Mouse (Mus musculus) C2C12 (cell line): ENCODE data around the gene Nlgn1. TPM values are rescaled to one million over a fixed set of nuclear protein-coding genes. Genes with fewer than 3 reads are reported as not detected.

ENCODE experiments used
- H3K27me3 ChIP-seq: one replicate; pipeline ENCODE4 v1.6.1; 2011; ENCODE audit not compliant: control insufficient read depth, insufficient read depth, insufficient read length
- H3K36me3 ChIP-seq: one replicate; pipeline ENCODE4 v1.6.1; 2011; ENCODE audit not compliant: control insufficient read depth, insufficient read depth
- H3K4me3 ChIP-seq: one replicate; pipeline ENCODE4 v1.5.1; 2011; ENCODE audit warnings: mild to moderate bottlenecking, control low read depth; ENCODE audit not compliant: poor library complexity, insufficient read depth, severe bottlenecking
- H3K79me2 ChIP-seq: one replicate; pipeline ENCODE4 v1.6.1; 2011; ENCODE audit not compliant: control insufficient read depth, insufficient read depth
- H3K79me3 ChIP-seq: one replicate; pipeline ENCODE4 v1.6.1; 2011; ENCODE audit warnings: low read depth, control low read depth
- H3ac ChIP-seq: one replicate; pipeline ENCODE3; 2011; ENCODE audit warnings: low read depth; ENCODE audit not compliant: control insufficient read depth, insufficient read length
- CEBPB ChIP-seq: IDR thresholded peaks from one replicate; pipeline ENCODE4 v1.6.1; 2011; ENCODE audit warnings: low read depth, mild to moderate bottlenecking, control low read depth, moderate library complexity
- CTCF ChIP-seq: IDR thresholded peaks from one replicate; pipeline ENCODE4 v1.5.1; 2011; ENCODE audit not compliant: control insufficient read depth, insufficient read depth, insufficient read length
- FOSL1 ChIP-seq: IDR thresholded peaks from one replicate; pipeline ENCODE4 v1.8.0; 2011; ENCODE audit warnings: mild to moderate bottlenecking, low read length; ENCODE audit not compliant: poor library complexity, insufficient read depth, severe bottlenecking
- MAX ChIP-seq: IDR thresholded peaks from one replicate; pipeline ENCODE4 v1.6.1; 2011; ENCODE audit warnings: mild to moderate bottlenecking, control low read depth
- MYOD1 ChIP-seq: IDR thresholded peaks from one replicate; pipeline ENCODE4 v1.6.1; 2011; ENCODE audit warnings: low read depth; ENCODE audit not compliant: control insufficient read depth, insufficient read length
- MYOG ChIP-seq: IDR thresholded peaks from one replicate; pipeline ENCODE4 v1.6.1; 2011; ENCODE audit not compliant: control insufficient read depth, insufficient read length; ENCODE audit errors: extremely low read depth
- USF1 ChIP-seq: IDR thresholded peaks from one replicate; pipeline ENCODE4 v1.6.1; 2011; ENCODE audit warnings: low read depth, mild to moderate bottlenecking, control low read depth, moderate library complexity
- polyA plus RNA-seq: library from polyadenylated mRNA; unstranded; fragments of >200 nt; fragmentation: generic; extraction: Trizol; gene quantifications from one replicate; pipeline ENCODE4 v1.2.1, GENCODE M21; 2012; ENCODE audit warnings: missing spikeins

Nlgn1 gene
- polyA plus RNA-seq, 1 experiment: not detected

GRCm38 (mm10) chr3:26270894-26271795 is 61.1 kb downstream of the Nlgn1 start:
- H3ac ChIP-seq: no peak overlapping the region

GRCm38 (mm10) chr3:26246564-26246963 is 85.7 kb downstream of the Nlgn1 start:
- H3K79me2 ChIP-seq: no peaks in the 10 kb centered on the region
- H3K36me3 ChIP-seq: no peaks in the 10 kb centered on the region
- no peaks in the 10 kb centered on the region for H3K79me3 ChIP-seq
- no peak overlapping the region for H3ac ChIP-seq
- no peaks in the 10 kb centered on the region for H3K27me3 ChIP-seq
- TF ChIP-seq CTCF (no peak), USF1 (no peak), MYOG (no peak), MAX (no peak), CEBPB (no peak), MYOD1 (no peak)
- no peak overlapping the region for H3K4me3 ChIP-seq

More at GRCm38 (mm10) chr3:26270894-26271795, 61.1 kb downstream of the Nlgn1 start:
- Histone ChIP-seq H3K36me3 (no peaks in the 10 kb centered on the region), H3K79me2 (no peaks in the 10 kb centered on the region), H3K4me3 (no peak overlapping the region), H3K27me3 (no peaks in the 10 kb centered on the region), H3K79me3 (no peaks in the 10 kb centered on the region)
- TF ChIP-seq MYOD1 (no peak), FOSL1 (no peak), MAX (no peak), CEBPB (no peak), MYOG (no peak), USF1 (no peak), CTCF (no peak)

- TF ChIP-seq MYOD1: no peak
- TF ChIP-seq USF1: no peak
- TF ChIP-seq FOSL1: no peak
- no peak for TF ChIP-seq CTCF
- no peak for TF ChIP-seq MAX
- TF ChIP-seq MYOG: no peak
- no peak for TF ChIP-seq CEBPB
- H3ac ChIP-seq: no peak overlapping the region
- no peaks in the 10 kb centered on the region for H3K79me3 ChIP-seq
- H3K27me3 ChIP-seq: no peaks in the 10 kb centered on the region
- H3K4me3 ChIP-seq: no peak overlapping the region
- H3K79me2 ChIP-seq: no peaks in the 10 kb centered on the region
- no peaks in the 10 kb centered on the region for H3K36me3 ChIP-seq
Observed at GRCm38 (mm10) chr3:26243274-26243673, 89.0 kb downstream of the Nlgn1 start.

- TF ChIP-seq MYOD1: no peak
- no peak for TF ChIP-seq MYOG
- TF ChIP-seq CTCF: no peak
- TF ChIP-seq MAX: no peak
- no peak for TF ChIP-seq FOSL1
- TF ChIP-seq USF1: no peak
- TF ChIP-seq CEBPB: no peak
- no peaks in the 10 kb centered on the region for H3K79me2 ChIP-seq
- no peaks in the 10 kb centered on the region for H3K79me3 ChIP-seq
- H3K36me3 ChIP-seq: no peaks in the 10 kb centered on the region
- H3K27me3 ChIP-seq: no peaks in the 10 kb centered on the region
- H3ac ChIP-seq: no peak overlapping the region
- H3K4me3 ChIP-seq: no peak overlapping the region
Observed at GRCm38 (mm10) chr3:26230006-26230405, 102.3 kb downstream of the Nlgn1 start.

- TF ChIP-seq MYOG: no peak
- TF ChIP-seq MAX: no peak
- no peak for TF ChIP-seq USF1
- no peak for TF ChIP-seq MYOD1
- no peak for TF ChIP-seq FOSL1
- no peak for TF ChIP-seq CEBPB
- no peak for TF ChIP-seq CTCF
- H3K79me3 ChIP-seq: no peaks in the 10 kb centered on the region
- H3K79me2 ChIP-seq: no peaks in the 10 kb centered on the region
- no peak overlapping the region for H3K4me3 ChIP-seq
- no peaks in the 10 kb centered on the region for H3K27me3 ChIP-seq
- no peak overlapping the region for H3ac ChIP-seq
- no peaks in the 10 kb centered on the region for H3K36me3 ChIP-seq
Observed at GRCm38 (mm10) chr3:26228827-26229226, 103.4 kb downstream of the Nlgn1 start.

- Histone ChIP-seq H3K4me3 (no peak overlapping the region), H3K27me3 (no peaks in the 10 kb centered on the region), H3K79me3 (no peaks in the 10 kb centered on the region), H3K79me2 (no peaks in the 10 kb centered on the region), H3K36me3 (no peaks in the 10 kb centered on the region), H3ac (no peak overlapping the region)
- TF ChIP-seq MYOG (no peak), FOSL1 (no peak), CTCF (no peak), MYOD1 (no peak), USF1 (no peak), CEBPB (no peak), MAX (no peak)
Observed at GRCm38 (mm10) chr3:26228172-26228781, 104.0 kb downstream of the Nlgn1 start.
